Mouse (Mus musculus): ENCODE measurements around the gene Nkx2-1.

Gene Nkx2-1

DNA sequence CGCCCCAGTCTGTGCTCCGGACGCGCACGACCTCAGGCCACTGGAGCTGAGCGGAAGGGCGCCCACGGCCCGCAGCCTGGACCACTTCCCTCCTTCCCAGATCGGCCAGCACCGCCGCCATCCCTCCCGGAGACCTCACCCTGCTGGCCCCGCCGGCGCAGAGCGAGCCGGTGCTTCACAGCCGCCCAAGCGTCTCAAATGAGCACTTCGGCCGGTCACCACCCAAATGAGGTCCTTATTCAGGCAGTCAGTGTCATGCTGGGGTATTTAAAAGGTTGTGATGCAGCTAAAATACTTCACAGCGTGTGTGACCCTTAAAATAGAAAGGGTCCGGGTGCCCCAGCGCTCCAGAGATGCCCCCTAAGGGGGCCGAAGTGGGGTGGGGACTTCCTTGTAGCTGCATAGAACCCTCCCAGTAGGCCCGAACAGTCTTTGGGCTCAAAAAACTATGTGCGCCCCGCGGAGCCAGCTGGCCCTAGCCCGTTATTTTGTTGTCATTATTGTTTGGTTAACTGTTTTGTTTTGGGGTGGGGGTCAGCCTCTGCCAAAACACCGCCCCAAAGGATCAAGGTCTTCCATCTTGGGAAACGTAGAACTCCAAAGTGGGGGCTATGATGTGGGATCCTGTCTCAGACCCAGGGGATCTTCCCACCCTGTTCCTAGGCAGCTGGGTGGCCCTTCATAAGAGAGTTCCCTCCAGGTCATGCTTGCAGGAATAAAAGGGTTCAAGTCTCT, 15.4 kb downstream of the Nkx2-1 start:
- DNase-seq, result no peak

DNA sequence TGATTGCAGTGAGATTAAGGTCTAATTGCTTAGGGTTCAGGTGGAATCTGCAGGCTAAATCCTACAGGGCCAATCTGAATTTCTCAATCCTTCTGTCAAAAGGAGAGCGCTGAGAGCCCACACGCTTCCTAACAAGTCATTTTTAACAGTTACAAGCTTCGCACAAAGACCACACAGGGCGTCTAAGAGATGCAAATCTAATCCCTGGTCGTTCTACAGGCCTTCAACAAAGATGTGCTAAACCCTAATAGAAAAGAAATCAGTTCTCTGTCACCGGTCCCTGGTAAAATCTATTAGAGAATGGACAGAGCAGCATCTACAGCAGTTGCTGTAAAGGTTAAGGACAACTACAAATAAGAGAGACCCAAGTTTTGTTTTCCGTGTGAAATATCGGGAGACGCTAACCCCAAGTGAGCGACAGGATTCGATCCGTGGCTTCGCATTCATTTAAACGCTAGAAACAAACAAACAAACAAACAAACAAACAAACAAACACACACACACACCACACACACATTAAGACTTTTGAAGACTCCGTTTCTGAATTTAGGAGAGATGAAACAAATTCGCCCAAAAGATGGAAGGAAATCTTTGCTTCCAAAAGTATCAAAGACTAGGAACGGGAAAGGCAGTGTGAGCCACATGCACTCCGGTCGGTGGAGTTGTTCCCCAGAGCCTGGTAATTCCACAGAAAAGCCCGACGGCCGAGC, 16.2 kb downstream of the Nkx2-1 start:
- DNase-seq, result no peak

DNA sequence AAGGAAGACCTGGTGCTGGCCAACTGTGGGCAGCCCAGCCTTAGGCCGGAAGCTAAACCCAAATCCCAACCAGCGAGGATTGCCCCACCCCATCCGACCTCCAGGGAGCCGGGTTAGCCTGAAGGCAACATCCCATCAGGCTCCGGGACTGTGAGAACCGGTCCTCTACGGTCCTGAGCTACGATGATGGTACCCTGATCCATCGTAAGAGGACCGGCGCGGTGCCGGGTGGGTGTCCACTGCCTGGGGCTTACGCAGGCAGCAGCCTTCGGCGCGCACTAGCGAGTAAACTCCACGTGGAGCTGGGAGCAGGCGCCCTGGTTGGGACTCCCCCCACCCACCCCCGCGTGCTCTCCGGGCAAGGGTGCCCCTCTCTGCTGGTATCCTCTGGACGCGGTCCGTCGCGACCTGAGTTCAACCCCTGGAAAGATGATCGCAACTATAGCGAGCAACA, 16.9 kb downstream of the Nkx2-1 start:
- no peak for DNase-seq

DNA sequence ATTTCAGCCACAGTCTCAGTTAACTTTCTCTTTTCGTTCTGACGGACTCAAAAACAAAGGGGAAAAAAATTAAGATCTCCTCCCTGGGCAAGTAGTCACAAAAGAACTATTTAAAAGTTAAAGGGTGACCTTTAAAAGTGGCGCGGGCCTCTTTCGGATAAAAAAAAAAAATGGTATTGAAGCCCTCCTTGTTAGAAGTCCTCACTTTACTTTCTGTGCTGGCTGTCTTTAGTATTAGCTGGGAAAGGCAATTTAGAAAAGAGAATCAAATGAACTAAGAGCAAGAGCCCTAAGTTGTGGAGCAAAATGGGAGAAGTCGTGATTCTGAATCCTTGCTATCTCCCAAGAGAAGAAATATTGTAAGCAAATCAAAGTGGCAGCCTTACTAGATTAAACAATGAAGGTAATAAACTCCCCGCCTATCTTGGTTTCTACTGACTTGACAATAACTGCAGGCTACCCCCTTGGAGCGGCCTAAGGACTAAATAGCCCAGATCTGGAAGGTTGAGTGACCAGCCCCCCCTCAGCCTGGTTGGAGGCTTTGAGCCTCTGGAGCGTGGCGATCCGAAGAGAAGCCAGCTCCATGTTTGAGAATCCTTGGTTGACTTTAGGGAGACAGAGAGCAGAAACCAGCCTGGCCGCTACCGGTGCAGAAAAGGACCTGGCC, 17.5 kb downstream of the Nkx2-1 start:
- no peak for DNase-seq

DNA sequence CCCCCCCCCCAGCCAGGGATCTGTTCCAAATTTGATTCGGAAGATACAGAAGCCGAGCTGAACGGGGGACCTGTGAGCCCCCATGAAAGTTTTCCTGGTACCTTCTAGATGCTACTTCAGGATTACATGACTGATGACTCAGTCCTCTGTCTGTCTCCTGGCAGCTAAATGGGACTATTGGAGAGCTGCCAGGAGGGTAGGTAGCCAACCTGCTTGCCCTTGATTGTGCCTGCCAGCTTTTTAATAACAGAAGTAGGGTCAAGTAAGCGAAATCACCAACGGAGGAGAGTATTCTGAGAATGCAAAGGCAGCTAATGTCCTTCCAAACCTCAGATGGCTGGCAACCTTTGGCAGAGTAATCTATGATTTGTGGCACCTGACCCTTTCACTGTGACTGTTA, 18.5 kb downstream of the Nkx2-1 start:
- no peak for DNase-seq

DNA sequence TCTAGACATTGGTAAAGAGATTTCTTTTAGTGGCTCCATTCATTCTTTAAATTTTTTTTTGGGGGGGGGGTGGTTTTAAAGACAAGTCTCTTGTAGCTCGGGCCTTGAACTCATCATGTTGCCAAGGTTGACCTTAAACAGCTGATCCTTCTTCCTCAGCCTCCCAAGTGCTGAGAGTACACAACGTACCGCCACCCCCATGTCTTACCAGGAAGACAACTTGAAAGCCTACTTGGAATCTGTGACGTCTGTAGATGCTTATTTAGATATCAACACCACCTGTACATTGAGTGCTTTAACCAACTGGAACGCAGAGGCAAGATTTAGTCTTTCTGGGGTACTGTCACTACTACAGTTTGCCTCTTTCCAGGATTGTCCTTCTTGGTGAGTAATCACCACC, 21.9 kb downstream of the Nkx2-1 start:
- DNase-seq, result no peak

DNA sequence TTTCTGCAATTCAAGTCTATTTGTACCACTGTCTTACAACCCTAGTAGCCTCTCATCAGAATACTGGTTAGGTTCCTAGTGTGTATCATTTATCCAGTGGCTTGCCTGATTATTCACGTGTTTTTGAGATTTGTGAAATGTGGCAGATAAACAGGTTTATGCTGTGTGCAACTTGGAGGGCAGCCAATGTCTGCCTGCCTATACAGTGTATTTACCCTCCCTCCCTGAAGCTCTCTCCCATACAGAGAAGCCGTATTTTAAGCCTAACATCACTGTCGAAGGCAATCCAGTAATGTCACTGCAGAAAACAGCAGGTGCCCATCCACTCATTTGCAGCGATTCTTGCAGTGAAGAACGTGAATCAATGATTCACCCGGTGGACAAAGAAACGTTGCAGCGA, 28.3 kb downstream of the Nkx2-1 start:
- no peak for DNase-seq

DNA sequence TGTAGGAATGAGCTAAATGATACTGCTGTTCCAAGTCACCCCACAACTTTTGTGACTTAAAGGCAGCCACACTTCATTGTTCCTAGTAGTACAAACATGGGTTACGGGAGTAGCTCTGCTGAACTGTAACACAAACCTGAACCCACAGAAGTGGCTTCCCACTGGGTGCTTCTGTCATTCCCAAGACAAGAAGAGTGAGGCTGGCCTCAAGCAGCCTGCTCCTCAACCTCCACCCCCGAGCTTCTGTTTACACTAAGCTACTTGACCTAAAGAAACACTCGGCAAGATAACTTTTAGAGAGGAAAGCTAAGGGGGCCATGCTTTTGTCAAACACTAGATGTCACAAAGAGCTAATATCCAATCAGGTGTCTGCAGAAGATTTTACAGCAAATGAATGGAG, 49.7 kb downstream of the Nkx2-1 start:
- no peak for DNase-seq

DNA sequence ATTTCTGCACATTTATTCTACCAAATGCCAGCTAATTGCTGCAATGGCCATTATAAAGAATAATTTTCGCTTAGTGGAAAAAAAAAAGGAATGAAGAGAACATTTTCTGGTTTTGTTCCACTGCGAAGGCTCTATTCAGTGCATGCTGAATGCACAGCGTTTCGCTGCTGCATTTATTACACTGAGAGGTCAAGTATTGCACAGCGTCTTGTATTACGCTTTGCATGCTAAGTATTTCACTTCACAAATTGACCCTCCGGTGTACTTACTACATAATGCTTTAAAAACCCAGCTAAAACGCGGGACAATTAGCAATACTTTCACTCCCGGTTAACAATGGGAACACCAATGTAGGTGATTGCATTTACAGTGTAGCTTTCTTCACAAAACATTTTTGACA, 54.1 kb downstream of the Nkx2-1 start:
- no peak for DNase-seq

Measured in kidney, adult 9 months (tissue).